Mouse (Mus musculus) heart, adult 2 months (tissue): ENCODE data around the gene Rnf144a.

Source experiments
- CTCF ChIP-seq: fragments of 200-600 bp; IDR thresholded peaks from 2 replicates; pipeline ENCODE4 v1.8.1; 2022; ENCODE audit warnings: antibody characterized with exemption, mild to moderate bottlenecking, moderate library complexity
- POLR2A ChIP-seq: fragments of 200-500 bp; IDR thresholded peaks from 2 replicates; pipeline ENCODE4 v1.6.1; 2011; ENCODE audit warnings: mild to moderate bottlenecking, low read depth, low read length, control low read depth; ENCODE audit not compliant: insufficient read depth

- TF ChIP-seq CTCF (no peak), POLR2A (no peak)
Observed at GRCm38 (mm10) chr12:26339181-26339580, 75.9 kb downstream of the Rnf144a start.
